Mouse (Mus musculus): ENCODE measurements around the gene Adam22.

GRCm38 (mm10) chr5:8055721-8056129 lies 312.2 kb downstream of the Adam22 start:
- TF ChIP-seq GATA1 (IDR thresholded peaks at IDR 0.05; ENCODE audit: low read length) (no peak), TAL1 (IDR thresholded peaks at IDR 0.05; ENCODE audit: low read length) (no peak)

Data from erythroblast, embryonic 14.5 days (primary cell).